Mouse (Mus musculus): Measurements from ENCODE around the gene Adipoq. TPM values are rescaled to one million over a fixed set of nuclear protein-coding genes. Genes with fewer than 3 reads are reported as not detected.

Gene Adipoq
- polyA plus RNA-seq, 1 experiment from 2014 or later, result not detected

DNA sequence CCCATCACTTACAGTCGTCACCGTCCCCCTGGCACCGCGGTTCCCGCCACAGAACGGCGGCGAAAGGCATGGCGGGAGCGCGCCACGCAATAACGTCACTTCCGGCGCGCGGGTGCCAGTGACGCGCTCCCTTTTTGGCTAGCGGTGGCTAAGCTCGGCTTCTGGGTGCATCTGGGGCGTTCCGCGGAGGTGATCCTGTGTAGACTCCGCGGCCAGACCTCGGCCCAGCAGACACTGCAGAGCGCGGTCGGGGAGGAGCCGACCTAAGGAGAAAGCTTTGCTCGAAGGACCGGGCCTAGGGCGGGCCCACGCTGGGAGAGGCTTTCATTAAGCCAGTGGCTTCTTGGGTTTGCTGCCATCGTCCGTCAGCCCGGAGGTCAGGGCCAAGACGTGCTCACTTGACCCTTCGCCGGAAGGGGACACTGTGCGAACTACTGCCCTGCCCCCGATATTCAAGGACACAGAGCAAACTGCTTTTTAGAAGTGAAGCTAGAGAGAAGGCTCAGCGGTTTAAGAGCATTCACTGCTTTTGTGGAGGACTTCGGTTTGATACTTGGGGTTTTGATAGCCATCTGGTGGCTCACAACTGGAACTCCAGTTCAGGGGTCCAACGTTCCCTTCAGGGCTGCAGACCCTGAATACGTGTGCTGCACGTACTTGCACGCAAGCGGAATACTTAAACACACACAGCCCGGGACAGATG, 18.5 kb upstream of the Adipoq start, which contains the start of gene Rfc4:
Gene Rfc4, minus strand, starts transcription at position 65 of the 703 bp plus-strand sequence.
- Histone ChIP-seq H3K27ac (ENCODE audit: low read length) (peak within 1 kb of the TSS; percentile 96), H3K4me2 (ENCODE audit: low read depth, low read length) (peak within 1 kb of the TSS; percentile 82), H3K9me3 (replicated peaks; ENCODE audit: control insufficient read depth, low read length) (no peaks in the 10 kb centered on the region), H3K9ac (ENCODE audit: low read depth, low read length) (peak within 1 kb of the TSS; percentile 85), H3K27me3 (ENCODE audit: control insufficient read depth, insufficient read depth, low read depth, low read length) (no peaks in the 10 kb centered on the region), H3K4me3 (ENCODE audit: low read depth, low read length) (peak within 1 kb of the TSS; percentile 77), H3K36me3 (ENCODE audit: control insufficient read depth, insufficient read depth) (peaks cover 11% of the 10 kb centered on the region), H3K4me1 (ENCODE audit: control insufficient read depth, low read depth, low read length) (peaks cover 10% of the 10 kb centered on the region)
- WGBS (ENCODE audit: insufficient replicate concordance), result under 1% methylated on average over 51 of the region's 51 CpGs
- ATAC-seq (ENCODE audit: low read depth), result peak; percentile 95

DNA sequence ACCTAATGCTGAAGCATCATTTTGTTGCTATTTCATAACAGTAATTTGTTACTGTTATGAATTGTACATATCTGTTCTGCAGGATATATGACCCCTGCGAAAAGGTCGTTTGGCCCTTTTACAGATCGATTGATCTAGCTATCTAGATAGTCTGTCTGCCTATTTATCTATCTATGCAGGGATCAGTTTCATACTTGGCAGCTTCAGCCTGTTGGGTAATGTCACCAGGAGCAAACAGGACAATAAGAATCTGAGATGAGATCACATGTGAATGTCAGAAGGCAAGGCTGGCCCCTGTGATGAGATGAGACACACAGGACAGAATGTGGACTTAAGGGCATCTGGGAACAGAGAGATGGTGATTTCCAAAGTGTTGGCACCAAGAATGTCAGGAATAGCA, 16.0 kb upstream of the Adipoq start:
- Histone ChIP-seq H3K9ac (ENCODE audit: low read depth, low read length) (no peak overlapping the region), H3K27me3 (ENCODE audit: control insufficient read depth, insufficient read depth, low read depth, low read length) (no peaks in the 10 kb centered on the region), H3K4me2 (ENCODE audit: low read depth, low read length) (no peak overlapping the region), H3K4me1 (ENCODE audit: control insufficient read depth, low read depth, low read length) (peaks cover 10% of the 10 kb centered on the region), H3K9me3 (replicated peaks; ENCODE audit: control insufficient read depth, low read length) (no peaks in the 10 kb centered on the region), H3K4me3 (ENCODE audit: low read depth, low read length) (no peak overlapping the region), H3K27ac (ENCODE audit: low read length) (no peak overlapping the region), H3K36me3 (ENCODE audit: control insufficient read depth, insufficient read depth) (no peaks in the 10 kb centered on the region)
- 83% methylated on average over 3 of the region's 3 CpGs for WGBS (ENCODE audit: insufficient replicate concordance)
- ATAC-seq (ENCODE audit: low read depth), result no peak

DNA sequence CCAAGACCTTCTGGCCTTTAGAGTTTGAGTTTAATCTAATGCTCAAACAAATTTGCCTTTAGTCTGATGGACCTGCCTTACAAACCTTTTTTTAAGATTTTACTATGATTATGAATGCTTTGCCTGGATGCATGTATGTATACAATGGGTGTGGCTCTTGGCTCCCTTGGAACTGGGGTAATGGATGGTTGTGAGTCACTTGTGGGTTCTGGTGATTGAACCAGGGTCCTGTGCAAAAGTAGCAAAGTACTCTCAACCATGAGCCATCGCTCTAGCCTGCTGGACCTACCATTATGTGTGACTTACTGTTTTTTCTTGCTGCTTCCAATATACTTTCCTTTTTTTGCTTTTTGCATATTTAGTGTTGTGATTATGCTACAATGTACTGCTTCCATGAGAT, 14.0 kb upstream of the Adipoq start:
- Histone ChIP-seq H3K36me3 (ENCODE audit: control insufficient read depth, insufficient read depth) (no peaks in the 10 kb centered on the region), H3K4me1 (ENCODE audit: control insufficient read depth, low read depth, low read length) (peaks cover 6% of the 10 kb centered on the region), H3K27me3 (ENCODE audit: control insufficient read depth, insufficient read depth, low read depth, low read length) (no peaks in the 10 kb centered on the region), H3K4me3 (ENCODE audit: low read depth, low read length) (no peak overlapping the region), H3K4me2 (ENCODE audit: low read depth, low read length) (no peak overlapping the region), H3K9ac (ENCODE audit: low read depth, low read length) (no peak overlapping the region), H3K9me3 (replicated peaks; ENCODE audit: control insufficient read depth, low read length) (no peaks in the 10 kb centered on the region), H3K27ac (ENCODE audit: low read length) (no peak overlapping the region)
- ATAC-seq (ENCODE audit: low read depth), result no peak
- WGBS (ENCODE audit: insufficient replicate concordance), result 75% methylated on average over 1 of the region's 1 CpGs

DNA sequence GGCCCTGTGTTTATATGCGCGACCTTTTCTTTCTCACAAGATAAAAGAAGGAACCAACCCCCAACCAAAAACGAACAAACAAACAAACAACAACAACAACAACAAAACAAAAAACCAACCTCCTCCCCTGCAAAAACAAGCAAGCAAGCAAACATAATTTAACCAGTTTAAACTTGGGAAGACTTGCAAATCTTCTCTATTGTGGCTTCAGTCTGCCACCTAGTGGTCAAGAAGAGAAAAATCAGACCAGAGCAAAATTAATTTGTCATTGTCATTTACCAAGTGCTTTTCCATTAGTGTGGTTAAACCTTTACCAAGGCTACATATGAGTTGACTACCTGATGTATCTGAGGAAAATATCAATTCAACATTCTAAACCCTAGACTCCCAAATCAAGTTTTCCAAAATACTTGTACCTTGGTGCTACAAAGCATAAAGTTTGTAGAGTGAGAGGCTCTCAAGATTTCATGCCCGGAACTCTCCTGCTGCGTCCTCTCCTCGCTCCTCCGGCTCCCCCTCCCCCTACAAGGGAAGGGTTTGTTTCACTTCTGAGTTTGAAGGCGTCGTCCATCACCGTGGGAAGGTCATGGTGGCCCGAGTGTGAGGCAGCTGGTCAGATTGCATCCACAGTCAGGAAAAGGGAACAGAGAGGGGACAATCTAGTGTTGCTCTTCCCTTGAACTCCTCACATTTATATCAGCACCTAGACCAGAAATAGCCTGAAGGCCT, 10.8 kb upstream of the Adipoq start:
- no peaks in the 10 kb centered on the region for H3K9me3 ChIP-seq (replicated peaks; ENCODE audit: control insufficient read depth, low read length)
- no peaks in the 10 kb centered on the region for H3K4me1 ChIP-seq (ENCODE audit: control insufficient read depth, low read depth, low read length)
- ATAC-seq (ENCODE audit: low read depth), result no peak
- H3K4me2 ChIP-seq (ENCODE audit: low read depth, low read length), result no peak overlapping the region
- no peaks in the 10 kb centered on the region for H3K36me3 ChIP-seq (ENCODE audit: control insufficient read depth, insufficient read depth)
- no peak overlapping the region for H3K4me3 ChIP-seq (ENCODE audit: low read depth, low read length)
- no peak overlapping the region for H3K27ac ChIP-seq (ENCODE audit: low read length)
- no peaks in the 10 kb centered on the region for H3K27me3 ChIP-seq (ENCODE audit: control insufficient read depth, insufficient read depth, low read depth, low read length)
- WGBS (ENCODE audit: insufficient replicate concordance), result 23% methylated on average over 11 of the region's 11 CpGs
- no peak overlapping the region for H3K9ac ChIP-seq (ENCODE audit: low read depth, low read length)

DNA sequence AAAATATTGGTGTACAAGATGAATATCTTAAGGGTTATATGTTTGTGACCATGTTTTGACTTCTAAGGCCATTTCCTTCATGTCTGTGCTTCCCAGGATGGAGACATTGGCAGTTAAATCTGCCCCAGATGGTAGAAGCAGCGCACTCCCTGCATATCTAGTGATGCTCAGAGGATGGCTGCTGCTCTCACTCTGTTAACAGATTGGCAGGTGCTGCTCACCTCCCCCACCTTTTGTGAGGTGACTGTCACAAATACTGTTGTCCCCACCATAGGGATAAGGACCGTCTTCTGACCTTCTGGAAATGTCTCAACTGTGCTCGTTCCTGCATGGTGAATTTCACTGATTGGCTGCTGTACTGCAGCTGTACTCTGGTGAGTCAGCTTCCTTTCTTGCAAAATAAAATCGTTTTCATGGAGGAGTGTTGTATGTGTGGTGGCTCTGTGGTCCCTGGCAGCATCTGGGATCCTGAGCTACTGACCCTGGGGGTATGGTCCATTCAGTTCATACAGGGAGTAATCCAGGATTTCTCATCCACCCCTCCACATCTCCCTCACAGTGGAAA, 9.8 kb upstream of the Adipoq start:
- WGBS (ENCODE audit: insufficient replicate concordance), result 33% methylated on average over 4 of the region's 4 CpGs
- Histone ChIP-seq H3K4me1 (ENCODE audit: control insufficient read depth, low read depth, low read length) (no peaks in the 10 kb centered on the region), H3K4me2 (ENCODE audit: low read depth, low read length) (no peak overlapping the region), H3K9me3 (replicated peaks; ENCODE audit: control insufficient read depth, low read length) (no peaks in the 10 kb centered on the region), H3K9ac (ENCODE audit: low read depth, low read length) (no peak overlapping the region), H3K27ac (ENCODE audit: low read length) (no peak overlapping the region), H3K4me3 (ENCODE audit: low read depth, low read length) (no peak overlapping the region), H3K27me3 (ENCODE audit: control insufficient read depth, insufficient read depth, low read depth, low read length) (no peaks in the 10 kb centered on the region), H3K36me3 (ENCODE audit: control insufficient read depth, insufficient read depth) (no peaks in the 10 kb centered on the region)
- no peak for ATAC-seq (ENCODE audit: low read depth)

DNA sequence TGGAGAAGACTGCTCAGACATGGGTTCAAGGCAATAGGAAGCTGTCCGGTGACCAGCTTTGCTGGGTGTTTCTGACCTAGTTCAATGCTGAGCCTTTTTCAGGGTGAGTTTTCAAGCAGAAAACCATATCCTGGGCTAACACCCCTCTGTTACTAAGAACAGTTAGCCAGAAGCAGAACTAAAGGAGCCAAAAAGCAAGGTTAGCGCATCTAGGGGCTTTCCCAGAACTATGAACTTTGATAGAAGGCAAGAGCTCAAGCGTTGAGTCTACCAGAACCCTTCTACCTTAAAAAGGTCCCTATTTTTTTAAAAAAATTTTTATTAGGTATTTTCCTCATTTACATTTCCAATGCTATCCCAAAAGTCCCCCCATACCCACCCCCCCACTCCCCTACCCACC, 5.4 kb upstream of the Adipoq start:
- Histone ChIP-seq H3K9me3 (replicated peaks; ENCODE audit: control insufficient read depth, low read length) (no peaks in the 10 kb centered on the region), H3K4me1 (ENCODE audit: control insufficient read depth, low read depth, low read length) (no peaks in the 10 kb centered on the region; the same call in none of the 2 replicates), H3K27me3 (ENCODE audit: control insufficient read depth, insufficient read depth, low read depth, low read length) (no peaks in the 10 kb centered on the region), H3K4me3 (ENCODE audit: low read depth, low read length) (no peak overlapping the region), H3K4me2 (ENCODE audit: low read depth, low read length) (no peak overlapping the region), H3K27ac (ENCODE audit: low read length) (no peak overlapping the region), H3K9ac (ENCODE audit: low read depth, low read length) (no peak overlapping the region), H3K36me3 (ENCODE audit: control insufficient read depth, insufficient read depth) (no peaks in the 10 kb centered on the region)
- WGBS (ENCODE audit: insufficient replicate concordance), result 70% methylated on average over 3 of the region's 3 CpGs
- no peak for ATAC-seq (ENCODE audit: low read depth)

DNA sequence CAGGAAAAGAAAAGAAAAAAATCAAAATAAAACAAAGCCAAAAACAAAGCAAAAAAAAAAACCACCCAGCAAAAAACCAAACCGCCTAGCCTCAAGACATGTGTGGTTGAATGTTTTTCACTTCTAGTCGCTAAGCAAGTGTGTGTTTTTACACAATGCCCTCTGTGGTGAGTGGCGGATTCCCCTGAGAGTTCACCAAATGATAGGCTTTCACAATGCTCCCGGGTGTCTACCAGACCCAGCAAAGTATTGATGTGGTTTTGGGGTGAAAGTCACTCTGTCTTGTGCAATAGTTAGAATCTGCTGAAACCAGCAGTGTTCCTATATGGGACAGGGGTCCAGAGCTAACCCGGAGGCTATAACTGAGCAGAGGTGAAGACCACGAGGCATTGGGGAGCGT, 2.0 kb upstream of the Adipoq start:
- Histone ChIP-seq H3K9me3 (replicated peaks; ENCODE audit: control insufficient read depth, low read length) (no peaks in the 10 kb centered on the region), H3K4me1 (ENCODE audit: control insufficient read depth, low read depth, low read length) (no peaks in the 10 kb centered on the region; the same call in none of the 2 replicates), H3K36me3 (ENCODE audit: control insufficient read depth, insufficient read depth) (no peaks in the 10 kb centered on the region), H3K27ac (ENCODE audit: low read length) (no peak overlapping the region), H3K27me3 (ENCODE audit: control insufficient read depth, insufficient read depth, low read depth, low read length) (no peaks in the 10 kb centered on the region), H3K4me3 (ENCODE audit: low read depth, low read length) (no peak overlapping the region), H3K4me2 (ENCODE audit: low read depth, low read length) (no peak overlapping the region), H3K9ac (ENCODE audit: low read depth, low read length) (no peak overlapping the region)
- peak; percentile 78 for ATAC-seq (ENCODE audit: low read depth)
- WGBS (ENCODE audit: insufficient replicate concordance), result 33% methylated on average over 7 of the region's 7 CpGs

DNA sequence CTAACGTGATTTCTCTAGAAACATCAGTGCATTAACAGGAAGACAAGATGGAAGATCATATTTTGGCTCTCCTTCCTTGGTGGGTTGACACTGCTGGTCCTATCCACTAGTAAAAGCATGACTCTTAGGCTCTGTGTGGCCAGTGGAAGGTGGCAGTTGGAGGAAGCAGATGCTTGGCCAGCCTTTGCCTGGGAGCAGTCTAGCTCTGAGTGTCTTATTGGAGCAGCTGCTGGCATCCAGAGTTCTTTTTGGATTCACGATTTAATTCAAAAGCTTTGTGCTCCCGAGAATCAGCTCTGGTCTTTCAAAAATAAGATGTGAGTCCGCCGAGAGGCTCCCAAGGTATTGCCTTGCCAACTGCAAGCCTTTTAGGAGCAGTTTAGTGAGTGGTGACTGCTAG, 1.1 kb upstream of the Adipoq start:
- H3K27ac ChIP-seq (ENCODE audit: low read length), result no peak overlapping the region
- H3K4me1 ChIP-seq (ENCODE audit: control insufficient read depth, low read depth, low read length), result no peaks in the 10 kb centered on the region; the same call in none of the 2 replicates
- no peak overlapping the region for H3K4me3 ChIP-seq (ENCODE audit: low read depth, low read length)
- H3K9ac ChIP-seq (ENCODE audit: low read depth, low read length), result no peak overlapping the region
- WGBS (ENCODE audit: insufficient replicate concordance), result 55% methylated on average over 5 of the region's 5 CpGs
- no peak overlapping the region for H3K4me2 ChIP-seq (ENCODE audit: low read depth, low read length)
- no peak for ATAC-seq (ENCODE audit: low read depth)
- H3K9me3 ChIP-seq (replicated peaks; ENCODE audit: control insufficient read depth, low read length), result no peaks in the 10 kb centered on the region
- no peaks in the 10 kb centered on the region for H3K36me3 ChIP-seq (ENCODE audit: control insufficient read depth, insufficient read depth)
- no peaks in the 10 kb centered on the region for H3K27me3 ChIP-seq (ENCODE audit: control insufficient read depth, insufficient read depth, low read depth, low read length)

DNA sequence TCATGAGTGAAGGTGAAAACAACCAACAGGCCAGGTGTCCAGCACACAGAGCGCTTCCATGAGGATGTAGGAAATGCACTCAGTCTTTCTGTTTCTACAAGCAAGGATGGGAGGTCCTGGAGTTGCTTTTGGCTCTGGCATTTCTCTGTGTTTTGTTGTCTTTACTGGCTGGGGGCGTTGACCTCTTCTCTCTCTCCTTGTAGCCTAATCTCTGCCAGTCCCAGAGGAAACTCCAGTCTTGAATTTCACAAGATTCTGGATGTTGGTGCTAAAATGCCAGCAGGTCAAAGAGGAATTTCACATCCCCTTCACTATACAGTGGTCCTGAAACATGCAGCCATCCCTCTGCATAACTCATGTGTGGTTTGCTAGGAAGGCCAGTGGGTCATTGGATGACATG, 2.6 kb downstream of the Adipoq start:
- WGBS (ENCODE audit: insufficient replicate concordance), result 45% methylated on average over 2 of the region's 2 CpGs
- no peaks in the 10 kb centered on the region for H3K36me3 ChIP-seq (ENCODE audit: control insufficient read depth, insufficient read depth)
- no peak for ATAC-seq (ENCODE audit: low read depth)
- no peaks in the 10 kb centered on the region; the same call in none of the 2 replicates for H3K4me1 ChIP-seq (ENCODE audit: control insufficient read depth, low read depth, low read length)
- no peak overlapping the region for H3K9ac ChIP-seq (ENCODE audit: low read depth, low read length)
- no peak overlapping the region for H3K4me3 ChIP-seq (ENCODE audit: low read depth, low read length)
- H3K9me3 ChIP-seq (replicated peaks; ENCODE audit: control insufficient read depth, low read length), result no peaks in the 10 kb centered on the region
- H3K4me2 ChIP-seq (ENCODE audit: low read depth, low read length), result no peak overlapping the region
- H3K27ac ChIP-seq (ENCODE audit: low read length), result no peak overlapping the region
- H3K27me3 ChIP-seq (ENCODE audit: control insufficient read depth, insufficient read depth, low read depth, low read length), result no peaks in the 10 kb centered on the region
